Mouse (Mus musculus) frontal cortex, postnatal 25 days (tissue): ENCODE measurements around the gene Rps27a.

ENCODE experiments used
- DNase-seq, 2 experiments: peaks; one replicate each; pipeline ENCODE4 v3.0.0; 2022; ENCODE audit warnings: low spot score in 2 of 2

Rps27a gene

GRCm38 (mm10) chr11:29512818-29513535 is 34.9 kb downstream of the Rps27a start:
- no peak for DNase-seq

- DNase-seq, result no peak
Observed at GRCm38 (mm10) chr11:29509421-29509820, 38.5 kb downstream of the Rps27a start.

GRCm38 (mm10) chr11:29504899-29505625 is 42.8 kb downstream of the Rps27a start:
- DNase-seq, result no peak

- no peak for DNase-seq
Observed at GRCm38 (mm10) chr11:29503948-29504893, 43.7 kb downstream of the Rps27a start.

- no peak for DNase-seq
Observed at GRCm38 (mm10) chr11:29496962-29497361, 50.9 kb downstream of the Rps27a start.
